Mouse (Mus musculus): Measurements from ENCODE around the gene Ackr4. TPM values are rescaled to one million over a fixed set of nuclear protein-coding genes. Genes with fewer than 3 reads are reported as not detected.

Gene Ackr4
- total and polyA plus RNA-seq, 3 experiments: 0.33 TPM; not detected in 2

- no peak for ATAC-seq (ENCODE audit: extremely low read depth, insufficient number of reproducible peaks, low FRiP score, poor library complexity, severe bottlenecking)
- Histone ChIP-seq H3K9me3 (replicated peaks) (no peaks in the 10 kb centered on the region), H3K27me3 (ENCODE audit: insufficient read depth, low read length) (no peaks in the 10 kb centered on the region), H3K4me3 (ENCODE audit: low read depth, low read length) (no peak overlapping the region), H3K4me1 (ENCODE audit: insufficient read depth, low read depth, low read length) (no peaks in the 10 kb centered on the region), H3K36me3 (replicated peaks) (peaks cover 16% of the 10 kb centered on the region)
- TF ChIP-seq GATA1 (IDR thresholded peaks at IDR 0.05; ENCODE audit: borderline replicate concordance, low read length): no peak
- TF ChIP-seq CTCF (IDR thresholded peaks at IDR 0.05; ENCODE audit: low read depth, low read length): no peak
- no peak for TF ChIP-seq POLR2AphosphoS5 (IDR thresholded peaks at IDR 0.05; ENCODE audit: insufficient replicate concordance, low read depth, low read length)
- TF ChIP-seq TAL1 (conservative IDR thresholded peaks at IDR 0.05; ENCODE audit: low read depth, low read length): no peak
- no peak for TF ChIP-seq GATA2 (IDR thresholded peaks at IDR 0.05; ENCODE audit: borderline replicate concordance, low read depth, low read length)
- DNase-seq (ENCODE audit: low spot score): no peak
These were observed 19.9 kb upstream of the Ackr4 start for GRCm38 (mm10) chr9:104146683-104147082.

GRCm38 (mm10) chr9:104144314-104144996, 17.7 kb upstream of the Ackr4 start:
- Histone ChIP-seq H3K9me3 (replicated peaks) (no peaks in the 10 kb centered on the region), H3K27me3 (ENCODE audit: insufficient read depth, low read length) (no peaks in the 10 kb centered on the region), H3K36me3 (replicated peaks) (no peaks in the 10 kb centered on the region), H3K4me3 (ENCODE audit: low read depth, low read length) (no peak overlapping the region), H3K4me1 (ENCODE audit: insufficient read depth, low read depth, low read length) (no peaks in the 10 kb centered on the region)
- TF ChIP-seq CTCF (IDR thresholded peaks at IDR 0.05; ENCODE audit: low read depth, low read length): peak; percentile 57
- TF ChIP-seq GATA1 (IDR thresholded peaks at IDR 0.05; ENCODE audit: borderline replicate concordance, low read length): no peak
- no peak for TF ChIP-seq TAL1 (conservative IDR thresholded peaks at IDR 0.05; ENCODE audit: low read depth, low read length)
- TF ChIP-seq POLR2AphosphoS5 (IDR thresholded peaks at IDR 0.05; ENCODE audit: insufficient replicate concordance, low read depth, low read length): no peak
- ATAC-seq (ENCODE audit: extremely low read depth, insufficient number of reproducible peaks, low FRiP score, poor library complexity, severe bottlenecking): 0 out of 2 replicates have a peak, but pooled peaks have one; percentile 34
- no peak for DNase-seq (ENCODE audit: low spot score)

DNA sequence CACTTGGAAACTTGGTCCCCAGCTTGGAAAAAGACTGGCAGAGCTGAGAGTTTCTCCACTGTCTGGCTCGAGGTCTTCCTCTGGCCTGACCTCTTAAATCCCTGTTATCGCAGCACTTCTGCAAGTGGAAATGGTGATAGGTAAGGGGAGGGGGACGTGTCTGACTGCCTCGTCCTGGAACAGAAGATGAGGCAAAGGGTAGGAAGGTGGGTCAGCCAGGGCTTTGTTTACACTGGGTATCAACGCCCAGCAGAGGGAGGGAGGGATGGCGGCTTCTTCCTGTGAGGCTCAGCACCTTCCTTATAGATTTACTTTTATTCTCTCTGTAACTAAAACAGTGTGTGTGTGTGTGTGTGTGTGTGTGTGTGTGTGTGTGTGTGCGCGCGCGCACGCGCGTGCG, 16.1 kb upstream of the Ackr4 start:
- Histone ChIP-seq H3K4me3 (ENCODE audit: low read depth, low read length) (no peak overlapping the region), H3K36me3 (replicated peaks) (no peaks in the 10 kb centered on the region), H3K9me3 (replicated peaks) (no peaks in the 10 kb centered on the region), H3K4me1 (ENCODE audit: insufficient read depth, low read depth, low read length) (no peaks in the 10 kb centered on the region), H3K27me3 (ENCODE audit: insufficient read depth, low read length) (no peaks in the 10 kb centered on the region)
- ATAC-seq (ENCODE audit: extremely low read depth, insufficient number of reproducible peaks, low FRiP score, poor library complexity, severe bottlenecking) (no peak), DNase-seq (ENCODE audit: low spot score) (no peak)
- TF ChIP-seq TAL1 (conservative IDR thresholded peaks at IDR 0.05; ENCODE audit: low read depth, low read length) (no peak), POLR2AphosphoS5 (IDR thresholded peaks at IDR 0.05; ENCODE audit: insufficient replicate concordance, low read depth, low read length) (no peak), GATA2 (IDR thresholded peaks at IDR 0.05; ENCODE audit: borderline replicate concordance, low read depth, low read length) (no peak), CTCF (IDR thresholded peaks at IDR 0.05; ENCODE audit: low read depth, low read length) (no peak), GATA1 (IDR thresholded peaks at IDR 0.05; ENCODE audit: borderline replicate concordance, low read length) (no peak)

GRCm38 (mm10) chr9:104140351-104140750, 13.6 kb upstream of the Ackr4 start:
- TF ChIP-seq POLR2AphosphoS5 (IDR thresholded peaks at IDR 0.05; ENCODE audit: insufficient replicate concordance, low read depth, low read length) (no peak), GATA1 (IDR thresholded peaks at IDR 0.05; ENCODE audit: borderline replicate concordance, low read length) (no peak), GATA2 (IDR thresholded peaks at IDR 0.05; ENCODE audit: borderline replicate concordance, low read depth, low read length) (no peak), CTCF (IDR thresholded peaks at IDR 0.05; ENCODE audit: low read depth, low read length) (no peak), TAL1 (conservative IDR thresholded peaks at IDR 0.05; ENCODE audit: low read depth, low read length) (no peak)
- H3K4me3 ChIP-seq (ENCODE audit: low read depth, low read length): no peak overlapping the region
- ATAC-seq (ENCODE audit: extremely low read depth, insufficient number of reproducible peaks, low FRiP score, poor library complexity, severe bottlenecking): no peak
- no peaks in the 10 kb centered on the region for H3K9me3 ChIP-seq (replicated peaks)
- H3K4me1 ChIP-seq (ENCODE audit: insufficient read depth, low read depth, low read length): no peaks in the 10 kb centered on the region
- DNase-seq (ENCODE audit: low spot score): no peak
- H3K27me3 ChIP-seq (ENCODE audit: insufficient read depth, low read length): no peaks in the 10 kb centered on the region
- no peaks in the 10 kb centered on the region for H3K36me3 ChIP-seq (replicated peaks)

- DNase-seq (ENCODE audit: low spot score) (no peak), ATAC-seq (ENCODE audit: extremely low read depth, insufficient number of reproducible peaks, low FRiP score, poor library complexity, severe bottlenecking) (no peak)
- Histone ChIP-seq H3K27me3 (ENCODE audit: insufficient read depth, low read length) (peaks cover 3% of the 10 kb centered on the region; the same call in 1 of the 2 replicates), H3K9me3 (replicated peaks) (no peaks in the 10 kb centered on the region), H3K4me1 (ENCODE audit: insufficient read depth, low read depth, low read length) (no peaks in the 10 kb centered on the region), H3K36me3 (replicated peaks) (peaks cover 6% of the 10 kb centered on the region), H3K4me3 (ENCODE audit: low read depth, low read length) (no peak overlapping the region)
- TF ChIP-seq TAL1 (conservative IDR thresholded peaks at IDR 0.05; ENCODE audit: low read depth, low read length): no peak
These were observed 3.5 kb upstream of the Ackr4 start for GRCm38 (mm10) chr9:104130141-104130755.

GRCm38 (mm10) chr9:104128110-104128509, 1.4 kb upstream of the Ackr4 start:
- Histone ChIP-seq H3K9me3 (replicated peaks) (no peaks in the 10 kb centered on the region), H3K36me3 (replicated peaks) (peaks cover 17% of the 10 kb centered on the region), H3K27me3 (ENCODE audit: insufficient read depth, low read length) (peaks cover 3% of the 10 kb centered on the region; the same call in 1 of the 2 replicates), H3K4me3 (ENCODE audit: low read depth, low read length) (no peak overlapping the region), H3K4me1 (ENCODE audit: insufficient read depth, low read depth, low read length) (no peaks in the 10 kb centered on the region)
- DNase-seq (ENCODE audit: low spot score) (no peak), ATAC-seq (ENCODE audit: extremely low read depth, insufficient number of reproducible peaks, low FRiP score, poor library complexity, severe bottlenecking) (no peak)
- TF ChIP-seq TAL1 (conservative IDR thresholded peaks at IDR 0.05; ENCODE audit: low read depth, low read length) (no peak), GATA1 (IDR thresholded peaks at IDR 0.05; ENCODE audit: borderline replicate concordance, low read length) (no peak), GATA2 (IDR thresholded peaks at IDR 0.05; ENCODE audit: borderline replicate concordance, low read depth, low read length) (no peak), POLR2AphosphoS5 (IDR thresholded peaks at IDR 0.05; ENCODE audit: insufficient replicate concordance, low read depth, low read length) (no peak), CTCF (IDR thresholded peaks at IDR 0.05; ENCODE audit: low read depth, low read length) (no peak)
